Mouse (Mus musculus): ENCODE measurements around the gene Trir.

GRCm38 (mm10) chr8:85021514-85022055 is 5.0 kb upstream of the Trir start:
- TF ChIP-seq CTCF (IDR thresholded peaks at IDR 0.05; ENCODE audit: extremely low read depth, insufficient read depth, insufficient read length, insufficient replicate concordance) (no peak), POLR2A (IDR thresholded peaks at IDR 0.05; ENCODE audit: low read depth, low read length) (no peak)

All from spleen, adult 2 months (tissue).